Mouse (Mus musculus) brain, embryonic 14.5 days (tissue): Measurements from ENCODE around the gene Commd6. TPM values are rescaled to one million over a fixed set of nuclear protein-coding genes. Genes with fewer than 3 reads are reported as not detected.

Source experiments
- DNase-seq: peaks from one replicate; pipeline ENCODE4 v3.0.0-alpha.2; 2011; ENCODE audit warnings: low read depth
- CTCF ChIP-seq: fragments of 200-500 bp; IDR thresholded peaks from 2 replicates; pipeline ENCODE4 v1.5.1; 2012; ENCODE audit warnings: inconsistent platforms, mild to moderate bottlenecking, moderate library complexity, borderline replicate concordance; ENCODE audit not compliant: insufficient read depth, insufficient read length; ENCODE audit errors: extremely low read depth
- POLR2A ChIP-seq: fragments of 200-500 bp; IDR thresholded peaks from 2 replicates; pipeline ENCODE4 v1.6.1; 2012; ENCODE audit warnings: mild to moderate bottlenecking, inconsistent platforms, borderline replicate concordance; ENCODE audit not compliant: poor library complexity, insufficient read depth, insufficient read length, severe bottlenecking; ENCODE audit errors: extremely low read depth
- polyA plus RNA-seq: library from polyadenylated mRNA; depleted of rRNA; stranded (reverse); fragments of >200 nt; gene quantifications from 2 replicates; pipeline ENCODE4 v1.2.3, GENCODE M21; 2012; rRNA removed

The Commd6 gene
- polyA plus RNA-seq = 40.3 and 54.8 TPM in 2 replicates

DNA sequence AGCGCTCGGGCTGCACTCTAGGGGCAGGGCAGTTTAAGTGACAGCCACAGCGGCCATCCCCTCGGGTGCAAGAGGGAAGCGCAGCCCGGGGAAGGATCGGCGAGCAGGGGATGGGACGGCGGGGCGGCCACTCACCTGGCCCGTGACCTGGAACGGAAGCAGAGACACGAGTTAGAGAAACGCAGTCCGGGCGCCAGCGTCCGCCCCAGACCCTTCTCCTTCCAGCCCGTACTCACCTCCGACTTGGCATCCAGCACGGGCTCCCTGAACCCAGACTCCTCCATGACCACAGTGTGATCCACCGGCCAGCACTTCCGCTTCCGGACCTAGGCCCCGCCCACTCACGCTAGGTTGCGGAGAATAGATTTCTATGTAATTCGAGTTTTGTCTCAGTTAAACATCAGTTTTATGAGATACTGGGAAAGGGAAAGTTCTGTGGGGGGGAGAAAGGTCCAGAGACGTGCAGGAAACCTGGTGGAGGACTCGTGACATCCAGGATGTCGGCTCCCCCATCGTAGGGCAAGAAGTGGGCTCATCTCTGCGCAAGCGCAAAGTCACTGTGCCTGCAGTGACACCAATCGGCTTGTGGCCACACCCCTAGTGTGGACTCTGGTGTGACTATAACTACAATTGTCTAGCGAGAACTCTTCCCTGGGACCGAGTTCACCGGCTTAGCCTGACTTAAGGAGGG is at the start of gene Commd6:
Gene Commd6, minus strand, starts transcription at position 534 of the 691 bp plus-strand sequence.
- peak; percentile 98 for DNase-seq
- TF ChIP-seq POLR2A (peak; percentile 53; the same call in 1 of the 2 replicates), CTCF (no peak)

DNA sequence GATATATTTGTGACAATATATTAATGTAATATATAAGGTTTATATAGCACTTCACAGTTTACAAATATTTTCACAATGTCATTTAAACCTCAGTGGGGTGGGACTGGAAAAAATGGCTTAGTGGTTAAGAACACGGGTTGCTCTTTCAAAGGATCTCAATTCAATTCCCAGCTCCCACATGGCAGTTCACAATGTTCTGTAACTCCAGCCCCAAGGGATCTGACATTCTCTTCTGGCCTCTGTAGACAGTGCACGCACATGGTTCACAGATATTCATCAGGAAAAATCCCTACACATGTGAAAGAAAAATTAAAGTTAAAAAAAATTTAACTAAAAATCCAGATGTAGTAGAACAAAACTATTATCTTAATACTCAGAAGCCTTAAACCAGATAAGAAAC is 47.9 kb upstream of the Commd6 start:
- DNase-seq = no peak
- TF ChIP-seq POLR2A (no peak), CTCF (no peak)

DNA sequence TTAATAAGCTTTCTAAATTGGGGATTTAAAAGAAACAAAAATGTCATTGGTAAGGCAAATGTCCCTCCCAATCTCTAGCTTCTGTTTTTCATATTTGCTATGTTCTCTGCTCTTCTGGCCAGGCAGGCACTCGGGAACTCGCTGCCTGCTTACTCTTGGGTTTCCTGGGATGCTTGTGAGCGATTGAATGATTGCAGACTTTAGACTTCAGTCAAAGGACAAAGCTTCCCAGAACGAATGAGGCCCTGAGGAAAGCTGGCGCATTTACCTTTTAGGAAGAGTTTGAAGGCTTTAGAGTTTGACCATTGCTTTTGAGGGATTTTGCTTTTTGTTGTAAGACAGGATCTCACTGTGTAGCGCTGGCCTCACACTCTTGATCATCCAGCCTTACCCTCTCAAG is 47.2 kb upstream of the Commd6 start:
- no peak for DNase-seq
- TF ChIP-seq POLR2A (no peak), CTCF (no peak)

DNA sequence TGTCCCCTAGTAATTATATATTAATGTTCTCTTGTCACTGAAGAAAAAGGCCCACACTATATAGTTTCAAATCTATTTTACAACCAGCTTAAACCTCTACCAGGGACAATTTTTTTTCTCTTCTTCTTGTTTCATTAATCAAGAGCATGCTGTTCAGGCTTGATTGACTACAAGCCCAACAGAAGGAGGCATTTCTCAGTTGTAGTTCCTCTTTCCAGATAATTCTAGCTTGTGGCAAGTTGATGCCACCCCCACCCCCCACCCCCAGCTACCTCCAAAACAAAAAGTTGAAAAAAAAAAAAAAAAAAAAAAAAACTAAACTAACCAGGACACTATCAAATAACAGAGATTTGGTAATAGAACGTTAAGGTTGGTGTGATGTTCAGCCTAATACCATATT is 31.7 kb upstream of the Commd6 start:
- TF ChIP-seq CTCF (no peak), POLR2A (no peak)
- no peak for DNase-seq

DNA sequence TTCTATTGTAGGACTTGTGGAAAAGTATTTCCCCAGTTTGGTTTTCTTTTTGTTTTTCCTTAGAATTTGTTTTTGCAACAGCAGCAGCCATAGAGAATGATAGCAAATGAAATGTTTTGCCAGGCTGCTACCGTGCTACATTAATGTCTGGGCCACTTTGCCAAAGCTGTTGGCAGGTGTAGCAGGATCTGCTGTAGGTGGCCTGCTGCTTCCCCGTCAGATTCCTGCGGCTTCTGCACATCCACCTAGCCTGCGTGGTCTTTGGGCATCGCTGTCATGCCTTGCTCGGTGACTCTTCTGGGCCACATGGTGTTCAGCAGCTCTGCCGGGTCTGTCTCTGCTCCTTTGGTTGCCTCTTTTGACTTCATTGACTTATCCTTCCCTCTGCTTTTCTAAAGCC is 28.1 kb upstream of the Commd6 start:
- no peak for DNase-seq
- TF ChIP-seq POLR2A (no peak), CTCF (no peak)

DNA sequence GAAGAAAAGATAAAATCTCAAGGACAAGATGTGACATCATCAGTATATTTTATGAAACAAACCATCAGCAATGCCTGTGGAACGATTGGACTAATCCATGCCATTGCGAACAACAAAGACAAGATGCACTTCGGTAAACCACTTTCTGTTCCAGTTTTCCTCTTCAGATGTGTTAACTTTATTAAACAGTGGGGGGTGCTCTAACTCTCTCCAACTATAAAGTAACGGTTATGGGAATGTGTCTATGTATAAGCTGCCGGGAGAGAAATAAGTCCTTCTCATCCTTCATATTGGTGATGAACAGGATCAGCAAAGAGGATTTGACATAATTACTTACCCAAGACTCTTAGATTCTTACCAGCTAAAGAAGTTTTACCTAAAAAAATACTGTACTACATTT is 26.1 kb upstream of the Commd6 start:
- no peak for TF ChIP-seq CTCF
- TF ChIP-seq POLR2A = no peak
- DNase-seq = no peak

DNA sequence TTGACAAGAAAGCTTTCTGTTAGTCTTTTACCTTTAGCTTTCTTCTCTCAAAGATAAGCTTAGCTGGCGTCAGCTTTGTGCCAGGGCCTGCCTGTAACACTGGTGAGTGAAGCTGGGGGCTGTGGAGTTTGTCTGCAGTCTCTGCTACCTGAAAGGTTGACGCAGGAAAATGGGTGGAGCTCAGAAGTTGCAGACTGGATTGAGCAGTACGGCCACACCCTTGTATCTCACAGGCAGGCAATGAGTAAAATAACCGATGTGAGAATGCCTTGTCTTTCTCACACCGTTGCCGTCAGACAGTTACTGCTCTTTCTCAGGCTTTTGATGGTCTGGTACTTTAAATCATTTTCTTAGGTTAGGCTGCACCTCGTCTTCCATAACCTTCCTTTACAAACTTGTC is 25.6 kb upstream of the Commd6 start:
- no peak for DNase-seq
- no peak for TF ChIP-seq POLR2A
- no peak for TF ChIP-seq CTCF

DNA sequence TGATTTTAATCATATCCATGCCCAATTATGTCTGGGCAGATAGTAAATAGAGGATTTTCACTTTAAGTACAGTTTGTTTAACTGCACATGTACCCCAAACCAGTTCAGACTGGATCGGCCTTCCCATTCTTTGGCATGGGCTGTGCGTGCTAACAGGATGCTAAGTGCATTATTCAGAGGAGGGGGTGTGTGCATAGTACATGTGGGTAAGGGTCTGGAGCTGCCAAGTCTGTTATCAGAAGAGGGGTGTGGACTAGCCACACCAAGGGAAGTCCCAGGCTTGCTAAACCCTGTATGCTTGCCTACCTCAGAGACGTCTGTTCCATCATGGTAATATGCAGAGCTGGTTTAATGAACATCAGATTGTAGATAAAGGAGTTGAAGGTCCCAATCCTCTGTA is 23.8 kb upstream of the Commd6 start:
- no peak for TF ChIP-seq POLR2A
- TF ChIP-seq CTCF = no peak
- DNase-seq = no peak

DNA sequence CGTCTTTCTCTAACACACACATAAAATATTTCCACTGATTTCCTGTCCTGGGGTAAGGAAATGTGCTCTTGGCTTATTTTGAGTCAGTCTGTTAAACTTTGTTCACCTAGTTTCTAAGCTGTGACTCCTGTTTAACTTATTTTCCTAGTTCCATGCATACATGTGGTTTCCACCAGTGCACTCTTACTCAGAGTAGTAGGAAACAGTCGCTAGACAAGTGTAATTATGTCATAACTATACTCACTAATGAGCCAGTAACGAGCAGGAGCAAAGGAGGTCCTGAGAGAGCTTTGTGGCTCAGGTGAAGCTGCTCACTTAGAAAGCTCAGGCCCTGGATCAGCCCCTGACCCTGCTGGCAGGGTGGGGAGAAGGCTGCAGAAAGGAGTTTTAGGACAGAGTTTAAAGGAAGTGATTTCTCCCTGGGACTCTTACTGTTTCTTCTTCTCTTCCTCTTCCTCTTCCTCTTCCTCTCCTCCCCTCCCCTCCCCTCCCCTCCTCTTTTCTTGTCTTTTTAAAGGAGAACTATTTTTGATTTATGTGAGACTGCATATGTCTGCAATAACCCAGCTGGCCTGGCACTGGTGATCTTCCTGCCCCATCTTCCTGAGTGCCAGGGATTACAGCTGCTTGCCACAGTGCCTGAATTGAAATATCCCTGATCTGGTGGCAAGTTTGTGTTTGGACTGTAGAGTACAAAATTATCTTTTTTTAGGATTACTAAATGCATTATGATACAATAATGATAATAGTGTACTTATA is 21.3 kb upstream of the Commd6 start:
- no peak for DNase-seq
- TF ChIP-seq CTCF (no peak), POLR2A (no peak)

DNA sequence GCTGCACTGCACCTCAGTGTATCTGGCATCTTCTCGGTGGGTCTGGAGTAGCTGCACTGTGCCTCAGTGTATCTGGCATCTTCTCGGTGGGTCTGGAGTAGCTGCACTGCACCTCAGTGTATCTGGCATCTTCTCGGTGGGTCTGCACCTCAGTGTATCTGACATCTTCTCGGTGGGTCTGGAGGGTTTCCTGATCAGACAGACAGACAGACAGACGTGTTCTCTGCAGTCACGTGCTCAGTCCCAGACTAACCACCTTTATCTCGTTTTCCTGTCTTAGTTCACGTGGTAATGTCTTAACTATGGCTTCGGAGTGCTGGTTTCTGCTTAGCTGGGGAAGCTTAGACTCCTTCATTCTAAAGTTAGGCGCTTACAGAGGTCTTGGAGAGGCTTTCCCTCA is 15.8 kb upstream of the Commd6 start:
- DNase-seq = no peak
- no peak for TF ChIP-seq POLR2A
- TF ChIP-seq CTCF = no peak

DNA sequence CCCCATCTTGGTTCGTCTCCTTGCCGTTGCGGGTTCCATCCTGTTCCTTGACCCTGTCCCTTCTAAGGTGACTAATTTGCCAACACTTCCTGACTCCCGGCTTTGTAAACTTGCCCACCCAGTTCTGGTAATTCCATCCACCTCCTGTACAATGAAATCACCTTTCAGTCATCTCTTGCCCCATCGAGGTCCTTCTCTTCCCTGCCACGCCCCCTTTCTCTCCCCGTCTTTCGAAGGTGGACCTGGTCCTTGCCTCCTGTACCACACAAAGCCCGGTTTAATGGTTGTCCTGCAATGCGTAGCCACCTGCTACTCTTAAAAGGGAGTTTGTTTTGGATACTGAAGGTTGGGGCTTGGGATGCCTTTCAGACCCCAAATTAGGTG is 14.0 kb upstream of the Commd6 start:
- no peak for TF ChIP-seq CTCF
- no peak for TF ChIP-seq POLR2A
- peak; percentile 42 for DNase-seq
